Mouse (Mus musculus): Measurements from ENCODE around the gene Stim2.
A peak's percentile ranks its signal among the peaks of the same experiment; 100 is the strongest.

Stim2 gene

DNA sequence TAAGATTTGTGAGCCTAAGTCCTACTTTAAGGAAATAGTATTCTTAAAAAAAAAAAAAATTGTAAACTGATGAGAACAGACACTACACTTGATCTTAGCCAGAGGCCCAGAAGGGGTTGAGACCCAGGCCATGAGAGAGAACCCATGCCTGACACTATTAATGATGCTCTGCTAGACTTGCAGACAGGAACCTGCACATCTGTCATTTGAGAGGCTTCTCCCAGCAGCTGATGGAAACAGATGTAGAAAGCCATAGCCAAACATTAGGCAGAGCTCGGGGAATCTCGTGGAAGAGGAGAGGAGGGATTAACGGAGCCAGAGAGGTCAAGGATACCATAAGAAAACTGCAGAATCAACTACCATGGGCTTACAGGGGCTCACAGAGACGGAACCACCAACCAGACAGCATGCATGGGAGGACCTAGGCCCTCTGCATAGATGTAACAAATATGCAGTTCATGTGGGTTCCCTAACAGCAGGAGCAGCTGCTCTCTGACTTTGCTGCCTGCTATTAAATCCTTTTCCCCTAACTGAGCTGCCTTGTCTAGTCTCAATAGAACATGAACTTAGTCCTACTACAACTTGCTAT is 50.9 kb downstream of the Stim2 start:
- DNase-seq (ENCODE audit: low read depth): no peak

DNA sequence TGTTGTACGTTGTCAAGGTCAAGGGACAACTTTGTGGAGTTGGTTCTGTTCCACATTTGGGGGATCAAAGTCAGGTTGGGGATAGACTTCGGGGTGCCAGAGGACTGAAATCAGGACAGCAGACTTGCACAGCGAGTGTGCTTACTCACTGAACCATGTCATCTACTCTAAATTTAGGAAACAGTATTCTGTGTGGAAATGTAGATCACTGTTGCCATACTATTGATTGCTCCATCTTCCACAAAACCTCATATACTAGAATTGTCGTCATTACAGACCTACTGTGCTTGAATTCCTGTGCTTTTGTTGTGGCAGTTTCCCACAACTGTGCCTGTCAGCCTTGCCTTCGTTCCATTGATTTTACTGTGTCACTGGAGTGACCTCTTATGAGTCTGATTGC is 51.6 kb downstream of the Stim2 start:
- DNase-seq (ENCODE audit: low read depth): no peak

DNA sequence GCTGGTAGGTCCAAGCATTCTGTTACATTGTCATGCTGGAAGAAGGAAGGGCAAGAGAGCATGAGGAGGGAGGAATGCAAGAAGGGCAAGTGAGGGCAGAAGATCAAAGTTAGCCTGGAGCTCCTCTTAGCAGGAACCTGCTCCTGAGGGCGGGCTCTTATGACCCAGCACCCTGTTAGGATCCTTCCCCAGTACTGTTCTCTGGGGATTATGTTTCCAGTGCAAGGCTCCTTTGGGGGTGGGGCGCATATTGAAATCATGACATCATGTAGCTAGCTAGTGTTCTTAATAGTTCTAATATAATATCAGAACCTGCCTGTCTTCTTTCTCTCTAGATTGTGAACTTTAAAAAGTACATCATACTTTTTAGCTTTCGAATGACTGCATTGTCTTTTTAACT is 52.8 kb downstream of the Stim2 start:
- no peak for DNase-seq (ENCODE audit: low read depth)

GRCm38 (mm10) chr5:54052205-54052604 is 53.9 kb downstream of the Stim2 start:
- DNase-seq (ENCODE audit: low read depth): no peak

DNA sequence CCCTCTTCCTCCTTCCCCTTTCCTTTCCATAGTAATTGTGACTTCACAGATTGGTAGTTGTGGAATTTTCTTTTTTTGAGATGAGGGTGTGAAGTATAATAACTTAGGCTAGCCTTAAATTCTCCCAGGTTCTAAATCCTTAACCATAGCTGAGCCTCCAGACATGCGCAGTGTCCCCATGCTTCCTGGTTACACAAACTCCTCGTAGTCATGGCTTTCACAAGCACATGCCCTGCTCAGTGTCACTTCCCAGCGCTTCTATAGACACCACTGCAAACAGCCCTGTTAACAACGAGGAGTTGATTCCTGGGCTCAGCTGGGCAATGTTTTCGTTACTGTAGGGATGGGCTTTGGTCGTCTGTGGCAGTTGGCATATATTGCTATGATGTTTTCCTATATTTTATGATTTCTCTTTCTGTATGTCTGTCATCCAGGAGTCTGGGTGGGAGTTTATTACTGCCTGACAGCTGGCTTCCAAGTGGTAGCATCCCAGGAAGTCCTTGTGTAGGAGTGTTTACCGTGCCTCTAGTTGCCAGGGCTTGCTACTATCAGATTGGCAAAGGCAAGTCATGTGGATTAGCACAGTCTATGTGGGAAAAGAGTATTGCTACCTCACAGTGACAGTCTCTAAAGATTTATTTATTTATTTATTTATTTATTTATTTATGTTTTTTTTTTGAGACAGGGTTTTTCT is 55.5 kb downstream of the Stim2 start:
- DNase-seq (ENCODE audit: low read depth): no peak

- DNase-seq (ENCODE audit: low read depth): no peak
Observed at GRCm38 (mm10) chr5:54056266-54056665, 58.0 kb downstream of the Stim2 start.

GRCm38 (mm10) chr5:54059998-54060397 is 61.7 kb downstream of the Stim2 start:
- no peak for DNase-seq (ENCODE audit: low read depth)

DNA sequence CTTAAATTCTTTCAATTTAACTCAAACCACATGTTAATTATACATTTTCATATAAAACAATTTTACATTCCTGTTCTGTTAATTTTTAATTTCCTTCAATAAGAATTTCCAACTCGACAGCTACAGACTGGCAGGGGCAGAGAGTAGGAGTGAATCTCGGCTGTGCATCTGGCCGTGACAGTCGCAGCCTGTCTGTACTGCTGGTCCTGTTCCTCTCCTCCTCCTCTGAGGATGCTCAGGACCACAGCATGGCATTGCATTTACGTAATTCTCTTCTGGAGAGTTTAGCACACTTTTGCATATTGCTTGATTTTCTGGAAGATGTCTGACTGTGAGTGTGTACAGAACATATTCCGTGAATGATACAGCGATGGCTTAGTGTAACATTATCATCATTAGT is 63.8 kb downstream of the Stim2 start:
- no peak for DNase-seq (ENCODE audit: low read depth)

DNA sequence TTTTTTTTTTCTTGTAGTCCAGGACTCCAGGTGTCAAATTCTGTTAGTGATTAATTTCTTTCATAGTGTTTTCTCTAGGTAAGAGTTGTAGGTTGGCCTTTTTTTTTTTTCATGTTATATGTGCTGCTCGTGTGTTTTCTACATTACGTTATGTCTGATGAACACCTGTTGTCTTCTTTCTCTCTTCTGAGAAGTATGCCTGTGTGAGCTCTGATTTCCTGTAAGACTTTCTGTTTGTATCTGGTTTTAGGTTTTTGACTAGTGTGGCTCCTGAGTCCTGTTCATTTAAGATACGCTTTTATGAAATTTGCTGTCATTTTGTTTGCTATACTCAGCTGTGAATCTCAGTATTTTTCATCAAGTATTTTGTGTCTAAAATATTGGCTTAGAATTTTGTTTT is 69.3 kb downstream of the Stim2 start:
- DNase-seq (ENCODE audit: low read depth): peak; percentile 38

DNA sequence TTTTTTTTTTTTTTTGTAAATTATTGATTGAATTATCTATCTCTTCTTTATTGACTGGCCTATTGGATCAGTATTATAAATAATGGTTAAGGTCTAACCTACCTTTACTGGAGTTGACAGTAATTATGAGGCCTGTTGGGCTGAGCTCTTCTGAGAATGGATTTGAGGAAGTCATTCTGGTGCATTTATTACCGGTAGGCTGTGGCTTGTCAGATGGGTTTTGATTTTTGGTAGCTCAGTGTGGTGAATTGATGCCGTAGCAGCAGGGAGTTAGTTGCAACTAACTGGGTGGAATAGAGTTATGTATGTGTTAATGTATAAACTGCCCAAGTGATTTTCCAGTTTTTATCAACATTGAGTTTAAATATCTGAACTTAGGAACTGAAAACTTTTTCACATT is 72.2 kb downstream of the Stim2 start:
- no peak for DNase-seq (ENCODE audit: low read depth)

- DNase-seq (ENCODE audit: low read depth): no peak
Observed at GRCm38 (mm10) chr5:54071288-54071687, 73.0 kb downstream of the Stim2 start.

- no peak for DNase-seq (ENCODE audit: low read depth)
Observed at GRCm38 (mm10) chr5:54071705-54072104, 73.4 kb downstream of the Stim2 start.

- no peak for DNase-seq (ENCODE audit: low read depth)
Observed at GRCm38 (mm10) chr5:54073291-54073690, 75.0 kb downstream of the Stim2 start.

DNA sequence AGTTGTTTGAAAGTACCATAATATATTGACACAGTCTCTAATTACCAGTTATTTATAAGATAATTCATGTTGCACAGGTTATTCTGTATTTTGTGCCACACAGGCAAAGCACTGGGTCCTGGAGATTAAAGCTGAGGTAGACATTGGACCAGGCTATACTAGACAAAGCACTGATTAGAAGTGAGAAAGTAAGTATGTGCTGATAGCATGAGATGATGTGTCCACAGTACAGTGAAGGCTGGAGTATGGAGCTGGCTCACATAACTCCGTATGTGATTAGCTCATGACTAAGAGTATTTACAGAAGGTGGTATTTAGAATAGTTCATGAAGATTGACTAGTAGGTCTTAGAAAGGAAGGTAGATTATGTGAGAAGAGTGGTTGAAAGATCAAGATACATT is 81.7 kb downstream of the Stim2 start:
- DNase-seq (ENCODE audit: low read depth): no peak

DNA sequence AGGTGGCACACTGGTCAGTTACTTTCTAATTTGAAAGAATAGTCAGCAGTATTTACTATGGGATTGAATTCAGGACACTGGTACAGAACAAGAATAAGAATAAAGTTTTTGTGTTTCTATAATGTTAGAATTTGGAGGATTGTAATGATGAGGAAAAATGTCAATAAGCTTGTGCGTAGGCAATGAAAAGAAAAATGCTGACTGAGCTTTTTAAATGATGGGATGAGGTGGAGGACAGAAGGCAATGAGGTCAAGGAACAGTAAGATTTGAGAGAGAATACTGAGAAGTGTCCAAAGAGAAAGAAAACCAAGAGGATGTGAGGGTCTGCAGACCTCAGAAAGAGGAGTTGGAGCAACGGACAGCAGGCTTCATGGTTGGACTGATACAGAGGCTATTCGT is 89.6 kb downstream of the Stim2 start:
- no peak for DNase-seq (ENCODE audit: low read depth)

DNA sequence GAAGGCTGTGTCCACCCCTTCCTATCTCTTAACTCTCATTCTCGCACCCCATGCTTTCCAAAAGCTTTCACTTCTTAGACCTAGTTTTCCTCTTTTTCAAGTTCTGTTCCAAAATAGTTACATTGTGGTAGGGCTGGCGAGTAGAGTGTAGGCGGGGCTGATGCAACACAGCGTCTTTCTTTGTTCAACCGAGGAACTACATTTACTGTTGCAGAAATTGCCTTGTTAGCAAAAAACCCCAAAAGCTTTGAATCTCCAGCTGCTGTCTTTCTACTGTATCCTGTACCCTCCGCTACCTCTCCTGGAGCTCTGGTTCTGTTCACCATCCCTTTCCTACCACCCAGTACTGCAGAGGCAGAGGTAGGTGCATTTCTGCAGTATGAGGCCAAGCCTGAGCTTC is 99.9 kb downstream of the Stim2 start:
- peak; percentile 30 for DNase-seq (ENCODE audit: low read depth)

DNA sequence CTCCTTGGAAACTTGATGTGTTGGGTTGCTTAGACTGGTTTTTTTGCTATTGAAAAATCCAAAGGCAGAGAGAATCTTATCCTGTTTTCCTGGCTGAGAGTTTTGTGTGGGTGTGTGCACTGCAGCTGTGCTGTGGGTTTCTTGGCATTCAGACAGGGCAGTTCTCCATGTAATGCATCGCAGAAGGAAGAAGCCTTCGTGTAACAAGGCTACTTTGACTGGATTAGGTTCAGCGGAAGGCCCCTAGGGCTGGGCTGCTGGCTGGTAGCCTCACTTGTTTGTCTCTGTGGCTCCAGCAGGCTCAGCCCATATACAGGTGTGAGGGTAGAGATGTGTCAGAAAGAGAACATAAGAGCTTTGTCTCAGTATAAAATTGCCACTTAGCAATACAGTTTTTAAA is 102.6 kb downstream of the Stim2 start:
- DNase-seq (ENCODE audit: low read depth): no peak

- DNase-seq (ENCODE audit: low read depth): peak; percentile 74
Observed at GRCm38 (mm10) chr5:54101318-54101717, 103.0 kb downstream of the Stim2 start.

GRCm38 (mm10) chr5:54101960-54102359 is 103.7 kb downstream of the Stim2 start:
- DNase-seq (ENCODE audit: low read depth): peak; percentile 31

DNA sequence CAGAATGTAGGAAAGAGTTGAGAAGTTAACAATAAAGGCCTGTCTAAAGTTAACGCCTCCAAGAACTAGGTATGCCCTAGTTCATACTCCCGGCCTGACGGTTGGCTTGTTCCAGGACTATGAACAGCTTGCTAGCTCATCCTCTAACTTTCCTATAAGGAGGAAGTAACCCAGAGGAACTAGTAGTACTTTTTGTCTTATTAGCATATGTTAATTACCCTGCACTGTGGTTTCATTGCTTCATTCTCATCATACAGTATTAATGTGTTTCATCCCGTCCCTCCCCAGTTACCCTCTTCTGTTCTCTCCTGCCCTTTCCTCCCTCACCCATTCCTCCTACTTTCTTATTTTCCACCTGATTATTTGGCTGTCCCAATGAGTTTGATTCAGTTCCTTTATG is 108.4 kb downstream of the Stim2 start:
- DNase-seq (ENCODE audit: low read depth): no peak

GRCm38 (mm10) chr5:54107069-54107468 is 108.8 kb downstream of the Stim2 start:
- no peak for DNase-seq (ENCODE audit: low read depth)

GRCm38 (mm10) chr5:54109096-54109495 is 110.8 kb downstream of the Stim2 start:
- no peak for DNase-seq (ENCODE audit: low read depth)

GRCm38 (mm10) chr5:54110789-54111188 is 112.5 kb downstream of the Stim2 start:
- DNase-seq (ENCODE audit: low read depth): no peak

GRCm38 (mm10) chr5:54113284-54113683 is 115.0 kb downstream of the Stim2 start:
- peak; percentile 78 for DNase-seq (ENCODE audit: low read depth)

Data from naive thymus-derived CD4-positive, alpha-beta T cell, adult 2 months (primary cell).